Mouse (Mus musculus): Measurements from ENCODE around the gene As3mt. TPM values are rescaled to one million over a fixed set of nuclear protein-coding genes. Genes with fewer than 3 reads are reported as not detected.
A peak's percentile ranks its signal among the peaks of the same experiment; 100 is the strongest.
"Not testable (repeated sequence)": the region's sequence is repeated elsewhere in the genome, so short reads cannot be mapped to it uniquely, and the experiment has no call there.

As3mt gene
- polyA plus RNA-seq, 1 experiment from 2014 or later = 17.1 TPM

GRCm38 (mm10) chr19:46752235-46752634 is 45.0 kb downstream of the As3mt start:
- no peak for ATAC-seq (ENCODE audit: insufficient read depth)
- H3K27ac ChIP-seq (replicated peaks) = no peak overlapping the region
- no peak overlapping the region for H3K9ac ChIP-seq
- H3K36me3 ChIP-seq (replicated peaks) = no peaks in the 10 kb centered on the region
- 67% methylated on average over 5 of the region's 5 CpGs for WGBS (ENCODE audit: insufficient replicate concordance)
- H3K27me3 ChIP-seq = peaks cover 21% of the 10 kb centered on the region
- H3K4me3 ChIP-seq (replicated peaks) = no peak overlapping the region
- H3K4me1 ChIP-seq (replicated peaks) = no peaks in the 10 kb centered on the region
- no peak overlapping the region for H3K4me2 ChIP-seq
- H3K9me3 ChIP-seq (replicated peaks) = no peaks in the 10 kb centered on the region

- no peaks in the 10 kb centered on the region; the same call in 1 of the 2 replicates for H3K4me1 ChIP-seq (replicated peaks)
- no peak for ATAC-seq (ENCODE audit: insufficient read depth)
- 41% methylated on average over 9 of the region's 9 CpGs for WGBS (ENCODE audit: insufficient replicate concordance)
- no peak overlapping the region for H3K27ac ChIP-seq (replicated peaks)
- no peak overlapping the region for H3K4me2 ChIP-seq
- H3K9ac ChIP-seq = no peak overlapping the region
- H3K4me3 ChIP-seq (replicated peaks) = no peak overlapping the region
- peaks cover 45% of the 10 kb centered on the region for H3K27me3 ChIP-seq
- H3K9me3 ChIP-seq (replicated peaks) = no peaks in the 10 kb centered on the region
- H3K36me3 ChIP-seq (replicated peaks) = no peaks in the 10 kb centered on the region
These were observed 47.8 kb downstream of the As3mt start for GRCm38 (mm10) chr19:46755066-46755465.

- no peaks in the 10 kb centered on the region for H3K36me3 ChIP-seq (replicated peaks)
- 64% methylated on average over 4 of the region's 4 CpGs for WGBS (ENCODE audit: insufficient replicate concordance)
- peaks cover 45% of the 10 kb centered on the region for H3K27me3 ChIP-seq
- no peak overlapping the region for H3K4me2 ChIP-seq
- no peak overlapping the region for H3K27ac ChIP-seq (replicated peaks)
- H3K4me1 ChIP-seq (replicated peaks) = peaks cover 8% of the 10 kb centered on the region
- no peak for ATAC-seq (ENCODE audit: insufficient read depth)
- H3K9ac ChIP-seq = no peak overlapping the region
- no peak overlapping the region for H3K4me3 ChIP-seq (replicated peaks)
- H3K9me3 ChIP-seq (replicated peaks) = no peaks in the 10 kb centered on the region
These were observed 49.0 kb downstream of the As3mt start for GRCm38 (mm10) chr19:46756221-46756620.

- Histone ChIP-seq H3K27me3 (peaks cover 65% of the 10 kb centered on the region), H3K4me1 (replicated peaks) (peaks cover 28% of the 10 kb centered on the region), H3K36me3 (replicated peaks) (no peaks in the 10 kb centered on the region), H3K4me2 (no peak overlapping the region), H3K9me3 (replicated peaks) (no peaks in the 10 kb centered on the region), H3K27ac (replicated peaks) (no peak overlapping the region), H3K4me3 (replicated peaks) (no peak overlapping the region), H3K9ac (no peak overlapping the region)
- WGBS (ENCODE audit: insufficient replicate concordance) = 14% methylated on average over 8 of the region's 8 CpGs
- ATAC-seq (ENCODE audit: insufficient read depth) = no peak
These were observed 51.8 kb downstream of the As3mt start for GRCm38 (mm10) chr19:46759096-46759495.

GRCm38 (mm10) chr19:46759909-46760308 is 52.7 kb downstream of the As3mt start:
- not testable (repeated sequence) for H3K4me2 ChIP-seq; H3K9ac ChIP-seq; H3K4me3 ChIP-seq (replicated peaks); H3K36me3 ChIP-seq (replicated peaks); H3K9me3 ChIP-seq (replicated peaks); H3K27ac ChIP-seq (replicated peaks); ATAC-seq (ENCODE audit: insufficient read depth)
- WGBS (ENCODE audit: insufficient replicate concordance) = 71% methylated on average over 10 of the region's 10 CpGs
- H3K4me1 ChIP-seq (replicated peaks) = peaks cover 37% of the 10 kb centered on the region
- H3K27me3 ChIP-seq = peaks cover 60% of the 10 kb centered on the region

GRCm38 (mm10) chr19:46760375-46761160 is 53.3 kb downstream of the As3mt start:
- peak overlapping the region; percentile 99 for H3K4me2 ChIP-seq
- no peaks in the 10 kb centered on the region for H3K36me3 ChIP-seq (replicated peaks)
- H3K27ac ChIP-seq (replicated peaks) = peak overlapping the region; percentile 88
- H3K9me3 ChIP-seq (replicated peaks) = no peaks in the 10 kb centered on the region
- H3K4me1 ChIP-seq (replicated peaks) = peaks cover 41% of the 10 kb centered on the region
- peak overlapping the region; percentile 30; the same call in 1 of the 2 replicates for H3K9ac ChIP-seq
- peak overlapping the region; percentile 93 for H3K4me3 ChIP-seq (replicated peaks)
- H3K27me3 ChIP-seq = peaks cover 53% of the 10 kb centered on the region
- 18% methylated on average over 29 of the region's 29 CpGs for WGBS (ENCODE audit: insufficient replicate concordance)
- ATAC-seq (ENCODE audit: insufficient read depth) = peak; percentile 65

- Histone ChIP-seq H3K27me3 (peaks cover 52% of the 10 kb centered on the region), H3K9ac (peak within 1 kb of the TSS; percentile 78), H3K27ac (replicated peaks) (peak within 1 kb of the TSS; percentile 88), H3K4me3 (replicated peaks) (peak within 1 kb of the TSS; percentile 93), H3K36me3 (replicated peaks) (no peaks in the 10 kb centered on the region), H3K9me3 (replicated peaks) (no peaks in the 10 kb centered on the region), H3K4me1 (replicated peaks) (peaks cover 47% of the 10 kb centered on the region), H3K4me2 (peak within 1 kb of the TSS; percentile 99)
- peak; percentile 95 for ATAC-seq (ENCODE audit: insufficient read depth)
- WGBS (ENCODE audit: insufficient replicate concordance) = under 1% methylated on average over 59 of the region's 59 CpGs
These were observed 54.1 kb downstream of the As3mt start, which contains the start of gene Cnnm2 for GRCm38 (mm10) chr19:46761247-46761946. Cnnm2 (plus strand) TSS chr19:46761596.

GRCm38 (mm10) chr19:46761971-46762290 is 54.7 kb downstream of the As3mt start:
- Histone ChIP-seq H3K4me2 (peak overlapping the region; percentile 99), H3K4me3 (replicated peaks) (peak overlapping the region; percentile 93), H3K9ac (peak overlapping the region; percentile 78), H3K4me1 (replicated peaks) (peaks cover 52% of the 10 kb centered on the region), H3K27me3 (peaks cover 49% of the 10 kb centered on the region), H3K36me3 (replicated peaks) (no peaks in the 10 kb centered on the region), H3K9me3 (replicated peaks) (no peaks in the 10 kb centered on the region), H3K27ac (replicated peaks) (peak overlapping the region; percentile 76)
- under 1% methylated on average over 36 of the region's 36 CpGs for WGBS (ENCODE audit: insufficient replicate concordance)
- no peak for ATAC-seq (ENCODE audit: insufficient read depth)

GRCm38 (mm10) chr19:46762291-46762991 is 55.2 kb downstream of the As3mt start:
- under 1% methylated on average over 50 of the region's 50 CpGs for WGBS (ENCODE audit: insufficient replicate concordance)
- peaks cover 46% of the 10 kb centered on the region for H3K27me3 ChIP-seq
- no peak for ATAC-seq (ENCODE audit: insufficient read depth)
- H3K9ac ChIP-seq = peak overlapping the region; percentile 78
- H3K4me1 ChIP-seq (replicated peaks) = peaks cover 56% of the 10 kb centered on the region
- H3K4me3 ChIP-seq (replicated peaks) = peak overlapping the region; percentile 93
- H3K27ac ChIP-seq (replicated peaks) = no peak overlapping the region; the same call in 1 of the 2 replicates
- no peaks in the 10 kb centered on the region for H3K9me3 ChIP-seq (replicated peaks)
- H3K36me3 ChIP-seq (replicated peaks) = no peaks in the 10 kb centered on the region
- peak overlapping the region; percentile 99 for H3K4me2 ChIP-seq

- Histone ChIP-seq H3K4me3 (replicated peaks) (peak overlapping the region; percentile 93), H3K4me2 (peak overlapping the region; percentile 99), H3K9ac (peak overlapping the region; percentile 78), H3K27me3 (peaks cover 41% of the 10 kb centered on the region), H3K27ac (replicated peaks) (no peak overlapping the region), H3K4me1 (replicated peaks) (peaks cover 61% of the 10 kb centered on the region), H3K9me3 (replicated peaks) (no peaks in the 10 kb centered on the region), H3K36me3 (replicated peaks) (no peaks in the 10 kb centered on the region)
- ATAC-seq (ENCODE audit: insufficient read depth) = no peak
- 2% methylated on average over 19 of the region's 19 CpGs for WGBS (ENCODE audit: insufficient replicate concordance)
These were observed 55.7 kb downstream of the As3mt start for GRCm38 (mm10) chr19:46762992-46763342.

GRCm38 (mm10) chr19:46763356-46763755 is 56.1 kb downstream of the As3mt start:
- Histone ChIP-seq H3K4me2 (peak overlapping the region; percentile 99), H3K4me3 (replicated peaks) (peak overlapping the region; percentile 93), H3K9me3 (replicated peaks) (no peaks in the 10 kb centered on the region), H3K4me1 (replicated peaks) (peaks cover 64% of the 10 kb centered on the region), H3K27me3 (peaks cover 37% of the 10 kb centered on the region), H3K27ac (replicated peaks) (no peak overlapping the region), H3K9ac (peak overlapping the region; percentile 78), H3K36me3 (replicated peaks) (no peaks in the 10 kb centered on the region)
- no peak for ATAC-seq (ENCODE audit: insufficient read depth)
- WGBS (ENCODE audit: insufficient replicate concordance) = 32% methylated on average over 7 of the region's 7 CpGs

Measured in liver, embryonic 15.5 days (tissue).